Mouse (Mus musculus) T-helper 2 cell (primary cell): Measurements from ENCODE around the gene Irf2bp2.
"Not testable (repeated sequence)": the region's sequence is repeated elsewhere in the genome, so short reads cannot be mapped to it uniquely, and the experiment has no call there.

Experiments used
- in situ Hi-C: fragments of 300-600 bp; cut with MboI, MseI; formaldehyde crosslinking; loops from one replicate; pipeline ENCODE4 v1.15.1; 2025; ENCODE audit warnings: high pct_unique_total_duplicates

Irf2bp2 gene

GRCm38 (mm10) chr8:126602641-126603040 lies 8.9 kb upstream of the Irf2bp2 start:
- in situ Hi-C loops: no loop called here

- in situ Hi-C loops: no loop called here
Observed at GRCm38 (mm10) chr8:126601325-126601724, 7.5 kb upstream of the Irf2bp2 start.

GRCm38 (mm10) chr8:126600816-126601243 lies 7.0 kb upstream of the Irf2bp2 start:
- in situ Hi-C loops: no loop called here

DNA sequence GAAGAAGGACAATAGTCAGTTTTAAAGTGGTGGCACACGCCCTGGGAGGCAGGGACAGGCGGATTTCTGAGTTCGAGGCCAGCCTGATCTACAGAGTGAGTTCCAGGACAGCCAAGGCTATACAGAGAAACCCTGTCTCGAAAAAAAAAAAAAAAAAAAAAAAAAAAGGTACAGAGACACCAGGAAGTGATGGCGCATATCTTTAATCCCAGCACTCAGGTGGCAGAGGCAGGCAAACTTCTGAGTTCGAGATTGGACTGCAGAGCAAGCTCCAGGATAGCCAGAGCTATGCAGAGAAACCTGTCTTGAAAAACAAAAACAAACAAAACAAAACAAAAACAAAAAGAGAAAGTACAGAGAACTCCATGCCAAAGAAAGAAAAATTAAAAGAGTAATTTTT lies 6.6 kb upstream of the Irf2bp2 start:
- in situ Hi-C loops: not testable (repeated sequence)

GRCm38 (mm10) chr8:126599297-126599696 lies 5.5 kb upstream of the Irf2bp2 start:
- in situ Hi-C loops: loop anchor here (5.0 kb wide), 1 partner anchor 63 kb away; no protein-coding TSS in a partner anchor

GRCm38 (mm10) chr8:126598218-126598617 lies 4.4 kb upstream of the Irf2bp2 start:
- in situ Hi-C loops: loop anchor here (5.0 kb wide), 1 partner anchor 64 kb away; no protein-coding TSS in a partner anchor

DNA sequence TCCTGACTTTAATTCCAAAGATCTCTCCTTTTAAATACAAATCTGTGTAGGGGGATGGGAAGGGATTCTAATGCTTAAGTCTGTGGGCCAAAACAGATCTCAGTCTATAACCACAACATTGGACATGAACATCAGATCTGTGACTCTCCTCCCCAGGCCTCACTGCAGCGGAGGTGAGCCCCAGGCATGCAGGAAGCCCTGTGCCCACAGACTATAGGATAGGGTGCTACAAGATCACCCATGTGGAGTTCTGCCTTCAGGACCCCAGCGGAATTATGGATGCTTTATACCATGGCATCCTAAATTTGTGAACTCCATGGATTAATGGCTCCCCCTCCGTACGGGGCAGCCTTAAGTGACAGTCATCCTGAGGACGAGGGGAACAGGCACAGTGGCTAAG lies 2.9 kb upstream of the Irf2bp2 start:
- in situ Hi-C loops: loop anchor here (5.0 kb wide), 1 partner anchor 66 kb away; no protein-coding TSS in a partner anchor

GRCm38 (mm10) chr8:126596097-126596634 lies 2.4 kb upstream of the Irf2bp2 start:
- in situ Hi-C loops: loop anchor here (5.0 kb wide), 1 partner anchor 66 kb away; no protein-coding TSS in a partner anchor

- in situ Hi-C loops: loop anchor here (5.0 kb wide), 1 partner anchor 67 kb away; no protein-coding TSS in a partner anchor
Observed at GRCm38 (mm10) chr8:126595204-126596061, 1.6 kb upstream of the Irf2bp2 start.

DNA sequence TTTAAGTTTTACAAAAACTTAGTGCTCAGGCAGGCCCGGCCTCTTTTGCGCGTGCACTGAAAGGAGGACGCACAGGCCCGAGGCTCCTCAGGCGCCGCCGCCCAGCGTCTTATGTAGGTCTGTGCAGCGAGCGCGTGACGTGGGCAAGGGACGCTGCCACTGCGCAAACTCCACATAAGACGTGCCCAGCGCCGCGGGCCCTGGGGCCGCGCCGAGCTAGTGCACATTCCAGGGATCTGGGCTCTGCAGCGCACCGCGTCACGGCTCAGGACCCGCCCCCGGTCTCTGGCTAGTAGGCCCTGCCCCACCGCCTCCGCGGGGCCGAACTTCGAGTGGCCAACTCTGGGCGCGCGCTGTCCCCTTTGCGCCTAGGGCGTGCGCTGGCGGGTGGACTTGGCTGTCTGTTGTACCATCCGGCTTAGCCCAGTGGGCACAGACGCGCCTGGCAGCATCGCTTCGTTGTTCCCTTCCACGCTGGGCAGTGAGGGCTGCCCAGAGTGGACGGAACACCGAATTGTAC lies 755 bp upstream of the Irf2bp2 start:
- in situ Hi-C loops: no loop called here

DNA sequence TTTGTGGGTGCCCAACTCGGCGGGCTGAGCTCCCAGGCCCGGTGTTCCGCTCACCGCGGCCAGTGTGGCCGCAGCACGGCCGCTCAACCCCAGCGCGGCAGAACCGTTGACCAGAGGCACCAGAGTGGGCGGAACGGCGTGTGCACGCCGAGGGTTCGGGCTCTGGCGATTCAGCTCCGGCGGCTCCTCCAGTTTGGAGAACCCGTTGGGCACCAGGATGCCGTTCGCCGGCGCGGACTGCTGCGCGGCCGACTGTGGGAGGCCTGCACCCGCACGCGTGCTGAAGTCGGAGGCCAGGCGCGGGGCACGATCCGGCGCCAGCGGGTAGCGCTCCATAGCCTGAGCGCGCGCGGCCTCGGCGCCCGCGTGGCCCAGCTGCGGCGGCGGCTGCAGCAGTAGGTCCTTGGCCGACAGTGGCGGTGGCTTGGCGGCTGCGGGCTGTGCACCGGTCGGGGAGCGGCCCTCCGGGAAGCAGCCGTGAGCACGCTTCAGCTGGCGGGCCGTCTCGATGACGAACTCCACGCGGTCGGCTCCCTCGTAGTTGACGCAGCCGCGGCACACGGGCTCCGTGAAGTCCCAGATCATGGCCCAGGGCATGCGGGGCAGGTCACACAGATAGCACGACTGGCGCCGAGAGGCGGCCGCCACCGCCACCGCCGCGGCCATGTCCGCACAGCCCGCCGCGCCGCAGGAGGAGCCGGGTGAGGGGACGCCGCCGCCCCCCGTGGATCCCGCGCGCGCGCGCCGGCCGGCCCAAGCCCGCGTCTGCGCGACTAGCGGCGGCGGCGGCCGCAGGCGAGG lies 815 bp downstream of the Irf2bp2 start:
- in situ Hi-C loops: no loop called here

DNA sequence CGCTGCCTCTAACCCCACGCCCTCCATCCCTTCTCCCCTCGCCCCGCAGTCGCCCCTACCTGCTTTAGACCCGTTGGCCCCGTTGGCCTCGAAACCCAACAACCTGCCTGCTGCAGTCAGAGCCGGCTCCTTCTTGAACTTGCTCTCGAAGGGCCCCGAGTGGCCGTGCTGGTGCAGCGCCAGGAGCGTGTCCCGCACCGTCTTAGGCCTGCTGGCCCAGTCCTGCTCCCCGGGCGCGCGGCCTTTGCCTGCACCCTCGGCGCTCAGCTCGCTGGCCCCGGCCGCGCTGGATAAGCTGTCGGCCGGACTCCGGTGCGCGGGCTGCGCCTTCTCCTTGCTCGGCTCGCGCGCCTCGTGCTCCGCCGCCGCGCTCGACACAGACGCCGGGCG lies 1.4 kb downstream of the Irf2bp2 start:
- in situ Hi-C loops: no loop called here

DNA sequence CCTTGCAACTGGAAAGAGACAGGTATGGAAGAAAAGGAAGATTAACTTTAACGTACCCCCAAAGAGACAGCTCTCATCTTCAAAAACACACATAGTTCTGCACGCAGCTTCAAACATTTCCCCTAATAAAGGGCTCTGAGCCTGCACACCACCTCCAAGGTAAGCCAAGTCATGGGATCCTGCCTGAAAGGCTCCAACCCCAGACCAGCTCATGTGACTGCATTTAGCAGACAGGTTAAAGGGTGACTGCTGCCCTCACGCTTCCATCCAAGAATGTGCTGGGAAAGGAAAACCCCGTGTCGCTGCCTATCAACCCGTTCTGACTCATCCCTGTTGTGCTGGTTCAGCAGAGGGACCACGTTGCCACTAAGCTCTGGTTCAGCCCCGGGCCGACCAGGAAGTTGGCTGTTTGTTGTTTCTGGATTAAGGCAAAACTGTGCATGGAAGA lies 1.9 kb downstream of the Irf2bp2 start:
- in situ Hi-C loops: no loop called here

GRCm38 (mm10) chr8:126591141-126591820 lies 2.5 kb downstream of the Irf2bp2 start:
- in situ Hi-C loops: no loop called here

DNA sequence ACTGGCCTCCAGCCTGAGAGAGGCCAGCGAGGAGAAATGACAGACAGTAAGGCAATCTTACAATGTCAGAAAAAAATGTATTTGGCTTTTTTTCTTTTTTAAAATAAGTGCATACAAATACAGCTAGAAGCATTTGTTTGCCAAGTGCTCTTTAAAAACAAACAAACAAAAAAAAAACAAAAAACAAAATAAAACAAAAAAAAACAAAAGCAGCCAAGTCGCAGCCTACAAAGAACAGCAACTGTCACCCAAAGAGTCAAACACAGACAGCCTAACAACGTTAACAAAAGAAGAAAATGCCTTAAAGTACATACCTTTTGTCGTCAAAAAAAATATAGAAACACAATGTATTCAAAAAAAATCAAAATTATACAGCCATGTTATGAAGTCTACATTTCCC lies 3.2 kb downstream of the Irf2bp2 start:
- in situ Hi-C loops: no loop called here

DNA sequence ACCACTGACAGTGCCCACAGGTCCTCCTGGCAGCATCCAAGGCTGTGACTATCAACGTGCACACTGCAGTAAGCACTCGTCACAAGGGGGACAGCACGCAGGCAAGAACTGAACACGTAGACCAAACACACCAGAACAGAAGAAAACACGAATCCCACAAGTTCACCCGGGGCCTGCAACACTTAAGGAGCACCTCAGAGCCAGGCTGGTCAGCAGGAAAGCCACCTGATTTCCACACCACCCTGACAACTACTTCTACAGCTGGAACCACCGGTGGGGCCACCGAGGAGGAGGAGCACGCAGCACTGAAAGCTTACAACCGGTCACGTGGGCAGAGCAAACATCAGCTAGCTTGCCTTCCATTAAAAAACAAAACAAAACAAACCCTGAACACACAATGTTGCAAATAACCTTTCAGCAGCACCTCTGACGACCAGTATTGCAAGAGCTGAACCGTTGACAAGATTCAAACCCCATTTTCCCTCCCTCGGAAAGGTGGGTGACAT lies 3.7 kb downstream of the Irf2bp2 start:
- in situ Hi-C loops: no loop called here

DNA sequence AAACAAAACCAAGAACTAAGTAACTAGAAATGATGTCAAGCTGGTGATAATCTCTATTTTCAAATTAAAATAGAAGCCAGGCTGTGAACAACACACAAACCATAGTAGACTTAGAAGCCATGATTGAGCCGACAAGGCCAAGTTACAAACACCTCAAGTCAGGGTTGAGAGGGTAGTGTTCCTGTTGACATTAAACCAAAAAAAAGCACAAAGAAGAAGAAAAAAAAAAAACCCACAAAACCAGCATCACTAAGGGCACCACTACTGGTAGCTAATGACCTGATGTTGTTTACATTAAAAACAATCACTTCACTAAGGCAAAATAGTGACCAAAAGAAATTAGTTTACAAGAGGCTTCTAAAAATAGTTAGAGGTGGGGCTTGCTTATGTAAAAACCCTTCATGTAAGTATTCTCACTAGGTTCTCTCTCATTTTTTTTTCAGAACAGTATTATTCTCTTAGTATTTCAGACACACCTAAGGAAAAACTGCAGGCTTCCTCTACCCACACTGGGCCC lies 4.2 kb downstream of the Irf2bp2 start:
- in situ Hi-C loops: no loop called here

- in situ Hi-C loops: no loop called here
Observed at GRCm38 (mm10) chr8:126588636-126589506, 4.9 kb downstream of the Irf2bp2 start.

- in situ Hi-C loops: no loop called here
Observed at GRCm38 (mm10) chr8:126587836-126588503, 5.8 kb downstream of the Irf2bp2 start.
